Mouse (Mus musculus): ENCODE measurements around the gene Gm10309. TPM values are rescaled to one million over a fixed set of nuclear protein-coding genes. Genes with fewer than 3 reads are reported as not detected.

The Gm10309 gene
- polyA plus RNA-seq, 1 experiment from 2014 or later, result 0.25 TPM

GRCm38 (mm10) chr17:86532783-86533548, 27.9 kb upstream of the Gm10309 start:
- Histone ChIP-seq H3K27me3 (ENCODE audit: insufficient read depth, low read length) (no peaks in the 10 kb centered on the region), H3K4me3 (ENCODE audit: low read length) (no peak overlapping the region), H3K4me2 (replicated peaks; ENCODE audit: low read depth, low read length) (no peak overlapping the region), H3K9ac (replicated peaks; ENCODE audit: low read length) (no peak overlapping the region), H3K27ac (ENCODE audit: low read length) (no peak overlapping the region), H3K4me1 (ENCODE audit: insufficient read depth, low read length) (peaks cover 58% of the 10 kb centered on the region), H3K9me3 (ENCODE audit: low read length) (no peaks in the 10 kb centered on the region), H3K36me3 (ENCODE audit: insufficient read depth, low read length) (no peaks in the 10 kb centered on the region)
- 69% methylated on average over 17 of the region's 17 CpGs for WGBS
- ATAC-seq (ENCODE audit: low FRiP score, low TSS enrichment), result no peak

- Histone ChIP-seq H3K36me3 (ENCODE audit: insufficient read depth, low read length) (no peaks in the 10 kb centered on the region), H3K4me3 (ENCODE audit: low read length) (no peak overlapping the region), H3K9ac (replicated peaks; ENCODE audit: low read length) (no peak overlapping the region), H3K4me1 (ENCODE audit: insufficient read depth, low read length) (peaks cover 52% of the 10 kb centered on the region), H3K27me3 (ENCODE audit: insufficient read depth, low read length) (no peaks in the 10 kb centered on the region), H3K9me3 (ENCODE audit: low read length) (no peaks in the 10 kb centered on the region), H3K27ac (ENCODE audit: low read length) (no peak overlapping the region), H3K4me2 (replicated peaks; ENCODE audit: low read depth, low read length) (no peak overlapping the region)
- 84% methylated on average over 6 of the region's 6 CpGs for WGBS
- no peak for ATAC-seq (ENCODE audit: low FRiP score, low TSS enrichment)
Observed at GRCm38 (mm10) chr17:86531231-86531630, 26.2 kb upstream of the Gm10309 start.

- H3K4me2 ChIP-seq (replicated peaks; ENCODE audit: low read depth, low read length), result no peak overlapping the region
- peaks cover 42% of the 10 kb centered on the region for H3K4me1 ChIP-seq (ENCODE audit: insufficient read depth, low read length)
- H3K36me3 ChIP-seq (ENCODE audit: insufficient read depth, low read length), result no peaks in the 10 kb centered on the region
- H3K27ac ChIP-seq (ENCODE audit: low read length), result peak overlapping the region; percentile 86
- no peak overlapping the region for H3K9ac ChIP-seq (replicated peaks; ENCODE audit: low read length)
- H3K4me3 ChIP-seq (ENCODE audit: low read length), result no peak overlapping the region
- ATAC-seq (ENCODE audit: low FRiP score, low TSS enrichment), result peak; percentile 43
- WGBS, result 33% methylated on average over 4 of the region's 4 CpGs
- no peaks in the 10 kb centered on the region for H3K27me3 ChIP-seq (ENCODE audit: insufficient read depth, low read length)
- no peaks in the 10 kb centered on the region for H3K9me3 ChIP-seq (ENCODE audit: low read length)
Observed at GRCm38 (mm10) chr17:86529411-86529810, 24.4 kb upstream of the Gm10309 start.

- WGBS, result 65% methylated on average over 10 of the region's 10 CpGs
- Histone ChIP-seq H3K27me3 (ENCODE audit: insufficient read depth, low read length) (no peaks in the 10 kb centered on the region), H3K9ac (replicated peaks; ENCODE audit: low read length) (no peak overlapping the region), H3K4me2 (replicated peaks; ENCODE audit: low read depth, low read length) (no peak overlapping the region), H3K9me3 (ENCODE audit: low read length) (no peaks in the 10 kb centered on the region), H3K4me1 (ENCODE audit: insufficient read depth, low read length) (peaks cover 42% of the 10 kb centered on the region), H3K36me3 (ENCODE audit: insufficient read depth, low read length) (no peaks in the 10 kb centered on the region), H3K27ac (ENCODE audit: low read length) (peak overlapping the region; percentile 86), H3K4me3 (ENCODE audit: low read length) (no peak overlapping the region)
- ATAC-seq (ENCODE audit: low FRiP score, low TSS enrichment), result no peak
Observed at GRCm38 (mm10) chr17:86529003-86529402, 24.0 kb upstream of the Gm10309 start.

- H3K27ac ChIP-seq (ENCODE audit: low read length), result no peak overlapping the region
- no peak overlapping the region for H3K4me3 ChIP-seq (ENCODE audit: low read length)
- no peak for ATAC-seq (ENCODE audit: low FRiP score, low TSS enrichment)
- no peaks in the 10 kb centered on the region for H3K36me3 ChIP-seq (ENCODE audit: insufficient read depth, low read length)
- H3K9ac ChIP-seq (replicated peaks; ENCODE audit: low read length), result no peak overlapping the region
- H3K27me3 ChIP-seq (ENCODE audit: insufficient read depth, low read length), result no peaks in the 10 kb centered on the region
- H3K4me1 ChIP-seq (ENCODE audit: insufficient read depth, low read length), result peaks cover 31% of the 10 kb centered on the region
- 85% methylated on average over 5 of the region's 5 CpGs for WGBS
- no peak overlapping the region for H3K4me2 ChIP-seq (replicated peaks; ENCODE audit: low read depth, low read length)
- no peaks in the 10 kb centered on the region for H3K9me3 ChIP-seq (ENCODE audit: low read length)
Observed at GRCm38 (mm10) chr17:86527298-86527697, 22.3 kb upstream of the Gm10309 start.

- H3K27ac ChIP-seq (ENCODE audit: low read length), result no peak overlapping the region
Observed at GRCm38 (mm10) chr17:86526016-86526415, 21.0 kb upstream of the Gm10309 start.

GRCm38 (mm10) chr17:86525075-86525474, 20.0 kb upstream of the Gm10309 start:
- H3K9me3 ChIP-seq (ENCODE audit: low read length), result no peaks in the 10 kb centered on the region
- H3K27ac ChIP-seq (ENCODE audit: low read length), result no peak overlapping the region
- no peaks in the 10 kb centered on the region for H3K36me3 ChIP-seq (ENCODE audit: insufficient read depth, low read length)
- H3K4me1 ChIP-seq (ENCODE audit: insufficient read depth, low read length), result peaks cover 19% of the 10 kb centered on the region
- WGBS, result 82% methylated on average over 2 of the region's 2 CpGs
- ATAC-seq (ENCODE audit: low FRiP score, low TSS enrichment), result no peak
- H3K27me3 ChIP-seq (ENCODE audit: insufficient read depth, low read length), result no peaks in the 10 kb centered on the region
- no peak overlapping the region for H3K4me3 ChIP-seq (ENCODE audit: low read length)
- no peak overlapping the region for H3K4me2 ChIP-seq (replicated peaks; ENCODE audit: low read depth, low read length)
- H3K9ac ChIP-seq (replicated peaks; ENCODE audit: low read length), result no peak overlapping the region

More at GRCm38 (mm10) chr17:86526016-86526415, 21.0 kb upstream of the Gm10309 start:
- no peaks in the 10 kb centered on the region for H3K9me3 ChIP-seq (ENCODE audit: low read length)
- H3K4me3 ChIP-seq (ENCODE audit: low read length), result no peak overlapping the region
- WGBS, result 55% methylated on average over 7 of the region's 7 CpGs
- H3K4me1 ChIP-seq (ENCODE audit: insufficient read depth, low read length), result peaks cover 24% of the 10 kb centered on the region
- ATAC-seq (ENCODE audit: low FRiP score, low TSS enrichment), result no peak
- no peak overlapping the region for H3K9ac ChIP-seq (replicated peaks; ENCODE audit: low read length)
- no peaks in the 10 kb centered on the region for H3K27me3 ChIP-seq (ENCODE audit: insufficient read depth, low read length)
- H3K36me3 ChIP-seq (ENCODE audit: insufficient read depth, low read length), result no peaks in the 10 kb centered on the region
- no peak overlapping the region for H3K4me2 ChIP-seq (replicated peaks; ENCODE audit: low read depth, low read length)

GRCm38 (mm10) chr17:86523843-86524242, 18.8 kb upstream of the Gm10309 start:
- Histone ChIP-seq H3K27me3 (ENCODE audit: insufficient read depth, low read length) (no peaks in the 10 kb centered on the region), H3K9me3 (ENCODE audit: low read length) (no peaks in the 10 kb centered on the region), H3K36me3 (ENCODE audit: insufficient read depth, low read length) (no peaks in the 10 kb centered on the region), H3K27ac (ENCODE audit: low read length) (no peak overlapping the region), H3K9ac (replicated peaks; ENCODE audit: low read length) (no peak overlapping the region), H3K4me2 (replicated peaks; ENCODE audit: low read depth, low read length) (no peak overlapping the region), H3K4me1 (ENCODE audit: insufficient read depth, low read length) (peaks cover 8% of the 10 kb centered on the region), H3K4me3 (ENCODE audit: low read length) (no peak overlapping the region)
- no peak for ATAC-seq (ENCODE audit: low FRiP score, low TSS enrichment)
- WGBS, result 92% methylated on average over 10 of the region's 10 CpGs

GRCm38 (mm10) chr17:86523374-86523773, 18.3 kb upstream of the Gm10309 start:
- Histone ChIP-seq H3K9ac (replicated peaks; ENCODE audit: low read length) (no peak overlapping the region), H3K4me3 (ENCODE audit: low read length) (no peak overlapping the region), H3K4me1 (ENCODE audit: insufficient read depth, low read length) (peaks cover 3% of the 10 kb centered on the region), H3K4me2 (replicated peaks; ENCODE audit: low read depth, low read length) (no peak overlapping the region), H3K9me3 (ENCODE audit: low read length) (no peaks in the 10 kb centered on the region), H3K27me3 (ENCODE audit: insufficient read depth, low read length) (no peaks in the 10 kb centered on the region), H3K36me3 (ENCODE audit: insufficient read depth, low read length) (no peaks in the 10 kb centered on the region), H3K27ac (ENCODE audit: low read length) (no peak overlapping the region)
- 87% methylated on average over 3 of the region's 3 CpGs for WGBS
- ATAC-seq (ENCODE audit: low FRiP score, low TSS enrichment), result no peak

- Histone ChIP-seq H3K27ac (ENCODE audit: low read length) (no peak overlapping the region), H3K27me3 (ENCODE audit: insufficient read depth, low read length) (no peaks in the 10 kb centered on the region), H3K9ac (replicated peaks; ENCODE audit: low read length) (no peak overlapping the region), H3K4me3 (ENCODE audit: low read length) (no peak overlapping the region), H3K9me3 (ENCODE audit: low read length) (no peaks in the 10 kb centered on the region), H3K36me3 (ENCODE audit: insufficient read depth, low read length) (no peaks in the 10 kb centered on the region), H3K4me2 (replicated peaks; ENCODE audit: low read depth, low read length) (no peak overlapping the region), H3K4me1 (ENCODE audit: insufficient read depth, low read length) (no peaks in the 10 kb centered on the region)
- 91% methylated on average over 5 of the region's 5 CpGs for WGBS
- no peak for ATAC-seq (ENCODE audit: low FRiP score, low TSS enrichment)
Observed at GRCm38 (mm10) chr17:86522649-86523048, 17.6 kb upstream of the Gm10309 start.

Data from kidney, embryonic 16.5 days (tissue).